Mouse (Mus musculus) kidney, embryonic 16.5 days (tissue): ENCODE measurements around the gene Sh3bp2. TPM values are rescaled to one million over a fixed set of nuclear protein-coding genes. Genes with fewer than 3 reads are reported as not detected.

Experiments used
- ATAC-seq: fragments of 200-750 bp; cut with Nextera tagmentation; 2 replicates; pipeline ENCODE4 v1.8.0; 2017; ENCODE audit warnings: moderate TSS enrichment; ENCODE audit not compliant: low FRiP score, low TSS enrichment
- H3K27ac ChIP-seq: fragments of 300-500 bp; sonication (generic); 2 replicates; pipeline ENCODE4 v1.5.1; 2014; ENCODE audit warnings: low read length
- H3K27me3 ChIP-seq: fragments of 300-500 bp; sonication (generic); 2 replicates; pipeline ENCODE4 v1.6.1; 2014; ENCODE audit warnings: low read length, control low read depth, mixed read lengths; ENCODE audit not compliant: insufficient read depth
- H3K36me3 ChIP-seq: fragments of 300-500 bp; sonication (generic); 2 replicates; pipeline ENCODE4 v1.6.1; 2014; ENCODE audit warnings: low read length, control low read depth, mixed read lengths; ENCODE audit not compliant: insufficient read depth
- H3K4me1 ChIP-seq: fragments of 300-500 bp; sonication (generic); 2 replicates; pipeline ENCODE4 v1.6.1; 2014; ENCODE audit warnings: low read length, control low read depth, mixed read lengths; ENCODE audit not compliant: insufficient read depth
- H3K4me2 ChIP-seq: fragments of 300-500 bp; sonication (generic); replicated peaks from 2 replicates; pipeline ENCODE4 v1.6.1; 2014; ENCODE audit warnings: low read depth, low read length
- H3K4me3 ChIP-seq: fragments of 300-500 bp; sonication (generic); 2 replicates; pipeline ENCODE4 v1.5.1; 2014; ENCODE audit warnings: mild to moderate bottlenecking, low read length
- H3K9ac ChIP-seq: fragments of 300-500 bp; sonication (generic); replicated peaks from 2 replicates; pipeline ENCODE4 v1.6.1; 2014; ENCODE audit warnings: low read length
- H3K9me3 ChIP-seq: fragments of 300-500 bp; sonication (generic); 2 replicates; pipeline ENCODE4 v1.6.1; 2016; ENCODE audit warnings: low read length, control low read depth
- WGBS: fragments of 180-500 bp; shearing (Covaris S2); extraction: QIAGEN DNeasy Blood & Tissue Kit; methylation state at CpG from one replicate; pipeline ENCODE4 v1.1.7; 2014; 5-methylcytosine and 5-hydroxymethylcytosine counted together
- polyA plus RNA-seq: library from polyadenylated mRNA; unstranded; fragments of >200 nt; fragmentation: Nextera tagmentation; extraction: Ambion mirVana; gene quantifications from 2 replicates; pipeline ENCODE4 v1.2.1, GENCODE M21; 2015

Sh3bp2 gene
- polyA plus RNA-seq, 1 experiment from 2014 or later = 5.6 TPM

DNA sequence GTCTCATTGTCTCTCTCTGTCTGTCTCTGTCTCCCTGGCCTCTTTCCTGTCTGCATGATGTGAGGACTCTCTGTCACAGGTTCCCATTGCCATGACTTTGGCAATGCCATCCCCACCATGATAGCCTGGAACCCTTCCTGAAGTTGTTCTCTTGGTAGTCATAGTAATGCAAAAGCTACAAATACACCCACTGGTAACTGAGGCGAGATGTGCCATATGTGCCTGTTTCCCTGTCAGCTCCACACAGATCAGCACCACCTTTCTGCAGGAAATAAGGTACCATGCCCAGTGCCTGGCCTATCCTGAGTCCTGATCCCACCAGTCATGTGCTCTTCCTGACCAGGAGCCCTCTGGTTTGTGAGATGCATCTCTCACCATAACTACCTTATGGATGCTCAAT lies 23.2 kb upstream of the Sh3bp2 start:
- H3K27me3 ChIP-seq = no peaks in the 10 kb centered on the region
- no peak for ATAC-seq
- 89% methylated on average over 1 of the region's 1 CpGs for WGBS

DNA sequence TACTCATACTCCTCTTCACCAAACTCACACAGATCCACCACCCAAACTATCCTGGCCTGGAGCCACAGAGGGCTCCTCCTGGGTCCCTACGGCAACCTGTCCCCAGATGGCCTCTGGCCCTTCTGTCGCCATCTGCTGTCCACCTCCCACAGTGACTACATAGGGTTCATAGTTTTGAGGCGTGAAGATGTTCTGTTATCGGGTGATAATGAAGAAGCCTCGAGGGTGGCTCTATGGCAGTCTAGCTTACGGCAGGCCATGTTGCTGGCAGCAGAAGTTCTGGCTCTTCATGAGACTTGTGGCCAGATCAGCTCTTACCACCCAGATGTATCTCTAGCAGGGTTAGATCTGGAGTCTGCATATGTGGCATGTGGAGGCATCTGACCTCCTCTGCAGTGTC lies 22.8 kb upstream of the Sh3bp2 start:
- H3K9ac ChIP-seq = no peak overlapping the region
- no peak for ATAC-seq
- no peaks in the 10 kb centered on the region for H3K9me3 ChIP-seq
- no peaks in the 10 kb centered on the region for H3K4me1 ChIP-seq
- no peak overlapping the region for H3K4me2 ChIP-seq
- 87% methylated on average over 6 of the region's 6 CpGs for WGBS
- peaks cover 20% of the 10 kb centered on the region for H3K36me3 ChIP-seq
- no peaks in the 10 kb centered on the region for H3K27me3 ChIP-seq
- H3K27ac ChIP-seq = no peak overlapping the region
- H3K4me3 ChIP-seq = no peak overlapping the region

More for the DNA sequence above, 23.2 kb upstream of the Sh3bp2 start:
- H3K36me3 ChIP-seq = peaks cover 20% of the 10 kb centered on the region
- no peak overlapping the region for H3K4me3 ChIP-seq
- no peak overlapping the region for H3K9ac ChIP-seq
- no peaks in the 10 kb centered on the region for H3K9me3 ChIP-seq
- H3K4me1 ChIP-seq = no peaks in the 10 kb centered on the region
- no peak overlapping the region for H3K27ac ChIP-seq
- H3K4me2 ChIP-seq = no peak overlapping the region

DNA sequence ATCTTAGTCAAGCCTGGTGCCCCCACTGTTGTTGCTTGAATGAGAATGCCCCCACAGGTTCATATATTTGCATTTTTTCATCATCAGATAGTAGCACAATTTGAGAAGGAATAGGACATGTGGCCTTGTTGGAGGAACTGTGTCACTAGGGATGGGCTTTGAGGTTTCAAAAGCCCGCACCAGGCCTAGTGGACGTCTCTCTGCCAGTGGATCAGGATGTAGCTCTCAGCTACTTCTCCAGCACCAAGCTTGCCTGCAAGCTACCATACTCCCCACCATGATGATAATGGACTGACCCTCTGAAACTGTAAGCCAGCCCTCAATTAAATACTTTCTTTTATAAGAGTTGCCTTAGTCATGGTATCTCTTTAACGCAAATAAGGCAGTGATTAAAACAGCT lies 13.2 kb upstream of the Sh3bp2 start:
- no peak for ATAC-seq
- Histone ChIP-seq H3K9me3 (no peaks in the 10 kb centered on the region), H3K27me3 (no peaks in the 10 kb centered on the region), H3K9ac (no peak overlapping the region), H3K27ac (no peak overlapping the region), H3K4me2 (no peak overlapping the region), H3K36me3 (no peaks in the 10 kb centered on the region), H3K4me1 (peaks cover 13% of the 10 kb centered on the region), H3K4me3 (no peak overlapping the region)
- 90% methylated on average over 3 of the region's 3 CpGs for WGBS

DNA sequence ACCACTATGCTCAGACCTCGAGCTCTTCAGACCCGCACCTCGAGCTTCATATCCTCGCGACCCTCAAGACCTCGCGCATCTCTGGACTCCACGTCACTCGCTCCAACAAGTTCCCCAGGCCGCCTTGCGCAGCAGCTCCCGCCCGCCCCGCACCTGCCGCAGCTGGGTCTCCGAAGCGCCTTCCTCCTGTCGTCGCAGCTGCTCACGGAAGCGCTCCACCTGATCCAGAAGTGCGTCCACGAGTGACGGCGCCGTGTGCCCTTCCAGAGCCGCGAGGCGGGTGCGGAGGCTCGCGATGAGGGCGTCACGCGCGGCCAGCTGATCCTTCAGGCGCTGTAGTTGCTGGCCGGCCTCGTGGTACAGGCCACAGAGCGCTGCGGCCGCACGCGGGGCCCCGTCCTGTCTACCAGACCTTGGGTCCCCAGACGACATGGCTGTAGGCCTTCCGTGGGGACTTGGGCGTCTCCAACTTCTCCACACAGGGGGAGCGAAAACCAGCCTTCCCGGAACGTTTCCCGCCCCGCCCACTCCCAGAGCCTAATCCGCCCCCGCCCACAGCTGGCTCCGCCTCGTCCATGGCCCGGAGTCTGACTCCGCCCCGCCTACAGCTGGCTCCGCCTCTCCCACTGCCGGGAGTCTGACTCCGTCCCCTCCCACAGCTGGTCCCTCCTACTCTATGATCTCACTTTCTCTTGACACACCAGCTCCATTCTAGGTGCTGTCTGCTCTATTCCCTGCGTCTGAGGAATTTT lies 12.0 kb upstream of the Sh3bp2 start, which contains the start of gene Tnip2:
TSS of gene Tnip2 (minus strand) at position 526 of the 752 bp plus-strand sequence.
- Histone ChIP-seq H3K9me3 (no peaks in the 10 kb centered on the region), H3K4me3 (peak within 1 kb of the TSS; percentile 81), H3K4me1 (peaks cover 13% of the 10 kb centered on the region), H3K27ac (no peak within 1 kb of the TSS), H3K27me3 (no peaks in the 10 kb centered on the region), H3K4me2 (peak within 1 kb of the TSS; percentile 91), H3K36me3 (no peaks in the 10 kb centered on the region), H3K9ac (peak within 1 kb of the TSS; percentile 86)
- under 1% methylated on average over 64 of the region's 64 CpGs for WGBS
- peak; percentile 96 for ATAC-seq

DNA sequence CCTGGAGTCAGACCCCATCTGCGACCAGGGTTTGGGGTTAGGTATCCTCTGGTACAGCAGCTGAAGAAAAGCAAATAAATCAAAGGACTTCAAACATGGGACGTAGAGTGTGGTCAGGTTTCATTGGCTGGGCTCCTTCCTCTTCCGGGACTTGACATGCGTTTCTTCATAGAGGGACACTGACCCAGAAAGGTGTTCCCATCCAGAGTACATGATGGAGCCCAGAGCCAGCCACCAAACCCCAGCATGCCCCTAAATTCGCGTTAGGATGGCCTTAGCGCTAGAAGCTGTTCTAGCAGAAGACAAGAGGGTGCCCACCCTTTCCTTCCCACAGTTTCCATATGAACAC lies 11.4 kb upstream of the Sh3bp2 start:
- no peaks in the 10 kb centered on the region for H3K9me3 ChIP-seq
- no peak; the same call in 1 of the 2 replicates for ATAC-seq
- H3K4me1 ChIP-seq = peaks cover 13% of the 10 kb centered on the region
- H3K4me3 ChIP-seq = peak overlapping the region; percentile 81
- peak overlapping the region; percentile 91 for H3K4me2 ChIP-seq
- WGBS = 14% methylated on average over 7 of the region's 7 CpGs
- no peaks in the 10 kb centered on the region for H3K36me3 ChIP-seq
- H3K27ac ChIP-seq = no peak overlapping the region
- no peaks in the 10 kb centered on the region for H3K27me3 ChIP-seq
- H3K9ac ChIP-seq = peak overlapping the region; percentile 44

DNA sequence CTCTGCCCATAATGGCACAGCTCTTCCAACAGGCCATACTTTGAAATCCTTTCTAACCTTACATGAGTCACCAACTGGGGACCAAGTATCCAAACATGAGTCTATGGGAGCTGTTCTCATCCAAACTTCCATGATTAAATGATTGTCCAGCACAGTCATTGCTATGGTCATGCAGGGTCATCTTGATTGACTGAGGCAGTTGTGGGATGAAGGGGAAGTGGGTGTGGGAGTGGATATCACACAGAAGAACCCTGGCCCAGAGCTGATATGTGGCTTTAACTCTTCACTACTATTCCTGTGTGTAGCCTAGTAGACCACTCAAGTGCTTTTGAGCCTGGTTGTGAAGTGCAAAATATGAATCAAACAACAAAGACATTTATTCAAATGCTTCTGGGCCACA lies 10.5 kb upstream of the Sh3bp2 start:
- Histone ChIP-seq H3K27me3 (no peaks in the 10 kb centered on the region), H3K4me2 (no peak overlapping the region), H3K9me3 (no peaks in the 10 kb centered on the region), H3K36me3 (no peaks in the 10 kb centered on the region), H3K4me3 (no peak overlapping the region), H3K4me1 (peaks cover 13% of the 10 kb centered on the region), H3K27ac (no peak overlapping the region), H3K9ac (no peak overlapping the region)
- no peak for ATAC-seq

DNA sequence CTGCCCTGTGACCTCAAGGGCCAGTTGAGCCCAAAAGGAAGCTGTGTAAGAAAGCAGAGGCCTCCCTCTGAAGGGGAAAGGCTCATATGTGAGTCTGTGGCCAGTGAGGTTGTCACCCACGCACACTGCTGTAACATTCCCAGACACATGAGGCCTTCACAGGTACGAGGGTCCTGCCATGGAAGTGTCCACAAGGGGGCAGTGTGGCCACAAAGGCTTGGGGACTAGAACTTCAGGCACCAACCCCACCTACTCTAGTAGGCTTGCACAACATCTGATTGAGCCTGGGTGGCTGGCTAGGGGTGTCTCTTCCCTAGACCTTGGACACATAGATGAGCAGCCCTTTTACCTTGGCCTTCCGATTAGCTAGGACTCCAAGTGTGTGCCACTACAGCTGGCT lies 7.7 kb upstream of the Sh3bp2 start:
- WGBS = 23% methylated on average over 3 of the region's 3 CpGs
- H3K36me3 ChIP-seq = no peaks in the 10 kb centered on the region
- ATAC-seq = no peak
- no peaks in the 10 kb centered on the region for H3K27me3 ChIP-seq
- H3K9me3 ChIP-seq = no peaks in the 10 kb centered on the region
- peaks cover 9% of the 10 kb centered on the region for H3K4me1 ChIP-seq
- no peak overlapping the region for H3K4me3 ChIP-seq
- H3K27ac ChIP-seq = no peak overlapping the region
- H3K9ac ChIP-seq = no peak overlapping the region
- H3K4me2 ChIP-seq = no peak overlapping the region

DNA sequence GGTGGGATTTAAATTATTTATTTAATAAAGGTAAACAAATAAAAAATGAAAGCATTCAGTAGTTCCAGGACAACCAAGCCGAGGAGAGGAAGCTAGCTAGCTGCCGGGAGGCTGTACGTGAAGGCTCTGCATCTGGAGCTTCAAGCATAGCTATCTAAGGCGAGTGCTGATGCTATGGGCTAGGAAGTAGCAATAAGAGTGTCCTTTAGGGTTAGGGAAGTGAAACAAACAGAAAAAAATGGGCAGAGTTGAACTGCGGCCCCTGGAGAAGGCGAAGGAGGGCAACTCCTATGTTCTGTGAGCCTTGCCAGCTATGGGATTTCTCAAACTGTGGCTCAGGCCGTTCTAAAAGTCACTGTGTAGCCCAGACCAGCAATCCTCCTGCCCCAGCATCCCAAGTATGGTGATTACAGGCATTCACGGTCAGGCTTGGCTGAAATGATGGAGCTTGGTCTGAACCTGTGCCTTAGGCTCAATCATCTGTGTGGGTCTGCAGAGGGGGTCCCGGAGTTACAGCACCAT lies 6.2 kb upstream of the Sh3bp2 start:
- Histone ChIP-seq H3K4me1 (peaks cover under 1% of the 10 kb centered on the region; the same call in 1 of the 2 replicates), H3K27ac (no peak overlapping the region), H3K4me2 (no peak overlapping the region), H3K9ac (no peak overlapping the region), H3K27me3 (no peaks in the 10 kb centered on the region), H3K4me3 (no peak overlapping the region), H3K36me3 (no peaks in the 10 kb centered on the region), H3K9me3 (no peaks in the 10 kb centered on the region)
- ATAC-seq = no peak
- WGBS = 85% methylated on average over 9 of the region's 9 CpGs

DNA sequence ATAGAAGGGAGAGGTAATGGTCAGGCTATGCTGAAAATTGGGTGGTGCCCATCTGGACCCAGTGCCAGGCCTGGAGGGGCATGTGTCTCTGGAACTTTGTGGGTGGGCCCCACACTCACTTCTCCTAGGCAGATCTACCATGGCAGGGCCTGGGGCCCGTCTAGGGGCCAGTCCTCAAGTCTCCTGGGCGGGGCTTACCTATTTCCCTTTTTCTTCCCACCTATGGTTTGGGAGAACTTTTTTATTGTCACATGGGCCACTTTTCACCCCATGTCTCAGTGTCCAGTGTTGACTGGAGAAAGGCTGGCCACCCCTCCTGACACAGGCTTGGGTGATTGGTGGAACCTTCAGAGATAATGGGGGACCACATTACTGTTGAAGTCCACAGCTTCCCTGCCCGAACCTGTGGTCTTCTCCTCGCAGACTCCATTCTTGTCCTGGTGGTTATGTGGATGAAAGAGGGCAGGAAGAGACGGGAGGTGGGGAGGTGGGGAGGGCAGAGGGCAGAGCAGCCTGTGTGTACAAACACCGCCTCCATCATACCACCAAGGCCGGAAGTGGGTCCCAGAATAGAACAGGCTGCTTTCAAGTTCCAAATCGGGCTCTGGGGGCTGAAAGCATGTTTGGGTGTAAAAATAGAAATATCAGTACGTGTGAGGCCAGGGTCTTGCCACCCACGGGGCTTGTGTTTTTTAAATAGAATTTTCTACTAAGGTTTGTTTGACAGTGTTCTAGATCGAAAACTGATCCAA lies 5.0 kb upstream of the Sh3bp2 start:
- no peaks in the 10 kb centered on the region for H3K9me3 ChIP-seq
- H3K27me3 ChIP-seq = no peaks in the 10 kb centered on the region
- no peak overlapping the region for H3K9ac ChIP-seq
- 65% methylated on average over 11 of the region's 11 CpGs for WGBS
- no peak for ATAC-seq
- no peak overlapping the region for H3K4me3 ChIP-seq
- H3K4me1 ChIP-seq = no peaks in the 10 kb centered on the region
- H3K36me3 ChIP-seq = no peaks in the 10 kb centered on the region
- H3K27ac ChIP-seq = no peak overlapping the region
- H3K4me2 ChIP-seq = no peak overlapping the region

DNA sequence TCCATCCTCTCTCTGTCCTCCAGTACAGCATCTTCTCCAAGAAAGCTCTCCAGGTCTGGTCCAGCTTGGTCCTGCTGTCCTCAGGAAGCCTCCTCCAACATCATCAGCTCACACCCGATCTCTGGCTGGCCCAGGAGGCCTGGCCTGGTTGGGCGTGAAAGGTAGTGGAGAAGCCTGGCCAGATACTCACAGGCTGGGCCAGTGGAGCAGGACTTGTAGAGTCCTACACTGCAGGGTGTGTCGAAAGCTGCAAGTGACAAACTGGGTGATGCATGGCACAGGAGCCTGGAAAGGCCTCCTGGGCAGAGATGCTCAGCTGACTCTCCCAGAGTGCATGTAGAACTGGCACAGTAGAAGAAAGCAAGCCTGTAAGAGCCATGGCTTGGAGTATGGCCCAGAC lies 4.3 kb upstream of the Sh3bp2 start:
- H3K4me1 ChIP-seq = peaks cover 4% of the 10 kb centered on the region; the same call in 1 of the 2 replicates
- no peak overlapping the region for H3K27ac ChIP-seq
- H3K9me3 ChIP-seq = no peaks in the 10 kb centered on the region
- H3K36me3 ChIP-seq = no peaks in the 10 kb centered on the region
- no peak overlapping the region for H3K9ac ChIP-seq
- 88% methylated on average over 3 of the region's 3 CpGs for whole genome bisulfite sequencing
- no peak for ATAC-seq
- no peaks in the 10 kb centered on the region for H3K27me3 ChIP-seq
- H3K4me2 ChIP-seq = no peak overlapping the region
- H3K4me3 ChIP-seq = no peak overlapping the region
